Mouse (Mus musculus): Measurements from ENCODE around the gene Mfap4.

Mfap4 gene

DNA sequence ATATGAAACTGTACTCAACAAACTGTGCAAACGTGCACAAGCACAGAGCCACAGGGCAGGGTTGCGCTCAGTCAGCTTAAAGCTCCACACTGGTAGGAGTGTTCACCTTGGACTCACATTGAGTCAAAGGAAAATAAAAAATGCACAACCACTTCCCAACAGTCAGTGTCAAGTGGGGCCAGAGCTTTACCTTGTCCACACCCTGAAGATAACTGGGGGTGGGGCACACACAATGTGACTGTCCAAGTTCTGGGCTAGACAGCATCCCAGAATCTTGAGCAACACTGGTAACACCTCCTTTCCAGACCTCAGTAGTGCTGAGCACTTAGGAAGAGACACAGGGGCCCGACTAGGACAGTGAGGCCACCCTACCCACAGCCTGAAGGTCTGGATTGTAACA, 33.6 kb downstream of the Mfap4 start:
- DNase-seq (ENCODE audit: low spot score in 2 of 2): no peak

GRCm38 (mm10) chr11:61519484-61520107, 34.4 kb downstream of the Mfap4 start:
- no peak for DNase-seq (ENCODE audit: low spot score in 2 of 2)

DNA sequence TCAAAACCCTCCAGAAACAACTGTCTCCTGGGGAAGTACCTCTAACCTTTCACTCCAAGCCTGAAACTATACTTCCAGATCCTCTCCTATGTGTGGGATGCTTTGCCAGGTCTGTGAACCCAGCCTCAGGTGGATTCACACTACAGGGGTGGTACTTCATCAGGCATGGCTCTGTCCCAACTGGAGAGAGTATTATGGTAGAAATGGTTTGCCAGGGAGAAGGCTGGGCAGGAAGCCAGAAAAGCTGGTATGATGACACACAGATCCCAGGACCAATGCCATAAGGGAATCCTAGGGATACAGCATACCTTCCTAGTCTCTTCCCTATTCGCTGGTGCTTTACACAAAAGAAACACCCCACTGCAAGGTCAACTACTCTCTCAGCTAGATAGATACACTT, 41.6 kb downstream of the Mfap4 start:
- no peak for DNase-seq (ENCODE audit: low spot score in 2 of 2)

- no peak for DNase-seq (ENCODE audit: low spot score in 2 of 2)
These were observed 44.1 kb downstream of the Mfap4 start for GRCm38 (mm10) chr11:61529268-61529713.

DNA sequence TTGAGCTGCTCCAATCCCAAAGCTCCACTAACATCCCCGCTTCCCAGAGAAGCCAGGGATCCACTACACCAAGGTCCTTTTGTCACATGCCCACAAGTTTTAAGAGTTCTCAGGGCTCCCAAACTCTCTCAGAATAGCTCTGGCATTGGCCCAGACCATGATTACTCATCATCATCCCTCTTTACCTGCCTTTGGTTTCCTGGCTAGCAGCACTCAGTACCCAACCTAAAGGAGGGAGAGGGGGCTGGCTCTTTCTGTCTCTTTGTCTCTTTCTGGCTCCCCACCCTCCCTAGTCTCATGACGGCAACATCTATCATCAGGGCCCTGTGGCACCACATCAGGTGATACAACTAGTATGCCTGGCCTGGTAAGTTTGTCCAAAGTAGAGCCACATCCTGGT, 47.6 kb downstream of the Mfap4 start:
- no peak for DNase-seq (ENCODE audit: low spot score in 2 of 2)

DNA sequence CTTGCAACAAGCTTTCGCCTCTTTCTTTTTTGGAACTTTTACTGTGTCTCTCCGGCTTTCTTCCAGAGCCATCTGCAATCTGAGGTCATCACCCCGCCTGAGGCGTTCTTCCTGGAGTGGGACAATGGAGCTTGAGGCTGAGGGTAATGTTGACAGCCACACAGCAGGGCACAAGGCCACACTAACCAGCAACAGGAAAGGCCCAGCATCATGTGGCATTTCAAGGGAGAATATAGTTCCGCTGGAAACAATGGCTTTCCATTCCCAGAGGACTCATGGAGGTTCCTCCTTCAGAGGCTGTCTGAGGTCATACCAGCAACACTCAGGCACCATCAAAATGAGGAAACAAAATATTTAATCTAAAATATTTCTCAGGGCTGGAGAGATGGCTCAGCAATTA, 48.3 kb downstream of the Mfap4 start:
- no peak for DNase-seq (ENCODE audit: low spot score in 2 of 2)

DNA sequence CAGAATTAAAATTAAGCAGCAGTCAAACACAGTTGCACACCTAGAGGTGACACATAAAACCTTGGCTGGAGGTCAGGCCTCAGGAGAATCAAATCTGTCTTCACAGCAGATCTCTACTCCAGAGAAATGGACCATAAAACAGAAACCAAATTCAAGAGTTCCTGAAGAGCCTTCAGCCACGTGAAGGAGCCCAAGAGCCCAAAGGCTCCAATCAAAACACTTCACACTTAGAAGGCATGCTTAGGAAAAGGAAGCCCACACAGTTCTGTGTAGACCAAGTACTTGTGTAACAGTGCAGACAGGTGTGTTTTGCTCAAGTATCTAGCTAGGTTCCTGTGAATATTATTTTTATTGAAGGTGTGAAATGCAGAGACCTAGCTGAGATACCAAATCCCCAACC, 50.3 kb downstream of the Mfap4 start:
- no peak for DNase-seq (ENCODE audit: low spot score in 2 of 2)

DNA sequence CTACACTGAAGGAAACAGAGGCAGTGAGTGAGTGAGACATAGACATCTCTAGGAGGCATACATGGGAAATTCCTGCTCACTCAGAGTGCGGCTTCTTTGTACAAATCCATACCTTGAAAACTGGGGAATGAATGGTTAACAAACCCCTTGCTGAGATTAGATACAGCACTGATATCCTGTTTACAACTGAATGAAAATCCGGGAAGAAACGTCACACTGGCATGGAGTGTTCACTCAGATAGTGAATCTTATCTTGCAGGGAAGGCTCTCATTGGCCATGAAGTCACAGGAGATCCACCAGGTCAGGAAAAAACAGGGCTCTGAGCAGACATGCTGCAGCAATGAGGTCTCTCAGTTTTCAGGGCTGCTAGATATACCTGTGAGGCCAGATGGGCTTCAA, 51.7 kb downstream of the Mfap4 start:
- DNase-seq (ENCODE audit: low spot score in 2 of 2): no peak

- no peak for DNase-seq (ENCODE audit: low spot score in 2 of 2)
These were observed 52.1 kb downstream of the Mfap4 start for GRCm38 (mm10) chr11:61537362-61537761.
